In genomic region chr8:95352151-95352870, GRCm38 (mm10) we compare ENCODE assay signal across 8 mouse cellular contexts. TPM values are rescaled to one million over a fixed set of nuclear protein-coding genes. Genes with fewer than 3 reads are reported as not detected.
A peak's percentile ranks its signal among the peaks of the same experiment; 100 is the strongest.
DNase-seq lines count a peak whose midpoint lies in the region; ATAC-seq and TF ChIP-seq lines count a peak whose summit lies in the region.

Mmp15 (plus strand) TSS chr8:95352268.

- ATAC-seq in frontal cortex, adult (ENCODE audit: low TSS enrichment): peak; percentile 62
- ATAC-seq in lung, postnatal 0 days: peak; percentile 71
- no peak for ATAC-seq in monocyte, adult 5-6 weeks (replicated peaks; ENCODE audit: insufficient number of reproducible peaks, low FRiP score, low TSS enrichment, poor library complexity, severe bottlenecking)

- no peaks in the 10 kb centered on the region for H3K27me3 ChIP-seq in lung, postnatal 0 days (replicated peaks; ENCODE audit: insufficient read depth, low read length)

- peak within 1 kb of the TSS; percentile 58 for H3K9ac ChIP-seq in lung, postnatal 0 days (replicated peaks; ENCODE audit: low read depth)

- H3K27ac ChIP-seq in lung, postnatal 0 days (ENCODE audit: low read length): peak within 1 kb of the TSS; percentile 84

- H3K36me3 ChIP-seq in lung, postnatal 0 days (ENCODE audit: insufficient read depth, low read length): no peaks in the 10 kb centered on the region

- H3K9me3 ChIP-seq in lung, postnatal 0 days (ENCODE audit: low read length): no peaks in the 10 kb centered on the region

- peak; percentile 25; the same call in 1 of the 2 replicates for TF ChIP-seq CTCF in lung, postnatal 0 days (IDR thresholded peaks at IDR 0.05)

- peaks cover 16% of the 10 kb centered on the region for H3K4me1 ChIP-seq in lung, postnatal 0 days (ENCODE audit: insufficient read depth, low read depth, low read length)

- peak within 1 kb of the TSS; percentile 75 for H3K4me3 ChIP-seq in lung, postnatal 0 days (ENCODE audit: low read depth, low read length)

- no peak for TF ChIP-seq EP300 in lung, postnatal 0 days (IDR thresholded peaks at IDR 0.05)

- peak; percentile 6 for DNase-seq in T-cell, adult 2 months (ENCODE audit: low spot score)
- DNase-seq in cerebellum, adult 8-10 months: peak; percentile 34
- DNase-seq in heart, postnatal 4 days: peak; percentile 87
- DNase-seq in layer of hippocampus, postnatal 14 days (ENCODE audit: low spot score in 2 of 2): peak; percentile 56 to 69
- DNase-seq in lung, postnatal 0 days (ENCODE audit: low spot score): peak; percentile 76
- peak; percentile 87 for DNase-seq in retina, postnatal 1 day

- WGBS in lung, postnatal 0 days: under 1% methylated on average over 63 of the region's 80 CpGs

- peak within 1 kb of the TSS; percentile 93 for H3K4me2 ChIP-seq in lung, postnatal 0 days (replicated peaks; ENCODE audit: low read depth, low read length)

RNA-seq across cellular contexts. Expression of gene Mmp15, which starts in this region (rescaled TPM):
- 100 to 1,000 TPM; 146 to 149 TPM for total RNA-seq in heart, postnatal 4 days (2021)
- total RNA-seq in layer of hippocampus, postnatal 14 days (2021): 10 to 100 TPM; 29.8 to 33.8 TPM
- 25.8 and 26.0 TPM in 2 replicates for polyA plus RNA-seq in lung, postnatal 0 days (2015; fragmentation: Nextera tagmentation; extraction: Ambion mirVana)
- total RNA-seq in monocyte, adult 5-6 weeks (2017): not detected in 3 replicates

Comparison
In these comparisons a context has a peak if more than half of its experiments do, and no peak if none do; other contexts are left out.
1. RNA of gene Mmp15 (total RNA-seq): 146 to 149 TPM in heart, postnatal 4 days and 29.8 to 33.8 TPM in layer of hippocampus, postnatal 14 days; not detected in monocyte, adult 5-6 weeks; every median in the first group is over 10 times any median in the second.
2. RNA of gene Mmp15 (total RNA-seq): 146 to 149 TPM in heart, postnatal 4 days; 29.8 to 33.8 TPM in layer of hippocampus, postnatal 14 days; every median in the first group is over 4 times any median in the second.
3. DNase-seq: peak in every context shown above with its lines; median percentile 87 in heart, postnatal 4 days; 87 in retina, postnatal 1 day; 76 in lung, postnatal 0 days; 62 in layer of hippocampus, postnatal 14 days; 34 in cerebellum, adult 8-10 months; 6 in T-cell, adult 2 months.